Mouse (Mus musculus): ENCODE results near the gene Map2k2.
"Not testable (repeated sequence)": the region's sequence is repeated elsewhere in the genome, so short reads cannot be mapped to it uniquely, and the experiment has no call there.

Gene Map2k2

DNA sequence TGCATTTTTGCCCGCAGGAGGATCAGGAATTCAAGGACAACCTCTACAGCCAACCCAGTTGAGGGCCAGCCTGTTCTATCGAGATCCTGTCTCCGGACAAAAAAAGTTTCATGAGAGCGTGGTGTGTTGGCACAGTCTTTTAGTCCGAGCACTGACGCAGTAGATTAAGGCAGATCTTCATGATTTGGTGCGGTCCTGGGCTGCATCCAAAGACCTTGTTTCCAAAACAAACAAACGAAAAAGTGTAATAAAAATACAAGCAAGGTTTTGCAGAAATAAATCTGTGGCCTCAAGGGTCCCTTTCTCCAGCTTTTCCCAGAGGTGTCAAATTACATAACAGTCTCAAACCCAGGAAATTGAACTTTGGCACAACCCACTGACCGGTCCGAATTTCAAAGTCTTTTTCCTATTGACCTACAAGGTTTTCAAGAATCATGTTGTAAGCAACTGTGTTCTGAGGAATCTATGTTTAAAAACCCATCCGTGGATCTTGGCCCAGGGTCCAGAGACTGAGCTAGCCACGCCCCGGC is 70.3 kb downstream of the Map2k2 start:
- no peak for DNase-seq (ENCODE audit: low spot score)

DNA sequence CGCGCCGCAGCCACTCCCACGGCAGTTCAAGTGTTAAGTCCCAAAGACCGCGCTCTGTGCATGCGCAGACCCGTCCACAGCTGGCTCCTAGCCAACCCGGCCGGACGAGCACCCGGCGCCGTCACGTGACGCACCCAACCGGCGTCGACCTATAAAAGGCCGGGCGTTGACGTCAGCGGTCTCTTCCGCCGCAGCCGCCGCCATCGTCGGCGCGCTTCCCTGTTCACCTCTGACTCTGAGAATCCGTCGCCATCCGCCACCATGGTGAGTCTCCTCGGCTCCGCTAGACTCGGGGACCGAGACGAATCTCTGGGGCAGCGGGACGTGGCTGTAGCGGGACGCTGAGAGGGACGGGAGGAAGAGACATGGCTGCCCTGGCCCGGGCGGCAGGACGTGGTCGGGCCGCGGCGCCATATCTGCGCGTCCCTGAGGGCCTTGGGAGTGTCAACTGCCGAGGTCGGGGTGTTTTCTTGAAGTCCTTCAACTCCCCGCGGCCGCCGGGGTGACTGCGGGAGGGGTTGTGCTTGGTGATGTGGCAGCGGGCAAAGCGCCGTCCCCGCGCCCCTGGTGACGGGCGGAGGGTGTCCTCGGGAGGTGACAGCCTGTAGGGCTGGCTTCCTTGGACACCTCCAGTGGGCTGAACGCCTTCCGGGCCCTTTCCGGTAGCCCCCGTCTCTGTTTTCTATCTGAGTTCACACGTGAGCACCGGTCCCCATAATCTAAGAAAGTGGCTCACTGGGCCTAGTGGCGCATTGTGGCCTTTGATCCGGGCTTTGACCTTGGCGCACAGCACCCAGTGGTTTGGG is 71.0 kb downstream of the Map2k2 start, which contains the start of gene Eef2:
TSS of gene Eef2 (plus strand) at position 166 of the 806 bp plus-strand sequence.
- peak; percentile 97 for DNase-seq (ENCODE audit: low spot score)

DNA sequence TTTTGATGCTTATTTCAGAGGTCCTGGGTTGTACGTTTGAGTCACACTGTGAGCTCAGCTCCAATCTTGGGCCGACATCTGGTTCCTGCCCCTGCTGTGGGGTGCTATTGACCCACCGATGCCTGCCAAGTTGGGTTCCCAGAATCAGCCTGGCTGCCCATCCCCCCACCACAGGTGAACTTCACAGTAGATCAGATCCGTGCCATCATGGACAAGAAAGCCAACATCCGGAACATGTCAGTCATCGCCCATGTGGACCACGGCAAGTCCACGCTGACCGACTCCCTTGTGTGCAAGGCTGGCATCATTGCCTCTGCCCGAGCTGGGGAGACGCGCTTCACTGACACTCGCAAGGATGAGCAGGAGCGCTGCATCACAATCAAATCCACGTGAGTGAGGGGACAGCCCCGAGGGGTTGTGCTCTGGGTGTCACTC is 71.8 kb downstream of the Map2k2 start:
- DNase-seq (ENCODE audit: low spot score) = peak; percentile 53

DNA sequence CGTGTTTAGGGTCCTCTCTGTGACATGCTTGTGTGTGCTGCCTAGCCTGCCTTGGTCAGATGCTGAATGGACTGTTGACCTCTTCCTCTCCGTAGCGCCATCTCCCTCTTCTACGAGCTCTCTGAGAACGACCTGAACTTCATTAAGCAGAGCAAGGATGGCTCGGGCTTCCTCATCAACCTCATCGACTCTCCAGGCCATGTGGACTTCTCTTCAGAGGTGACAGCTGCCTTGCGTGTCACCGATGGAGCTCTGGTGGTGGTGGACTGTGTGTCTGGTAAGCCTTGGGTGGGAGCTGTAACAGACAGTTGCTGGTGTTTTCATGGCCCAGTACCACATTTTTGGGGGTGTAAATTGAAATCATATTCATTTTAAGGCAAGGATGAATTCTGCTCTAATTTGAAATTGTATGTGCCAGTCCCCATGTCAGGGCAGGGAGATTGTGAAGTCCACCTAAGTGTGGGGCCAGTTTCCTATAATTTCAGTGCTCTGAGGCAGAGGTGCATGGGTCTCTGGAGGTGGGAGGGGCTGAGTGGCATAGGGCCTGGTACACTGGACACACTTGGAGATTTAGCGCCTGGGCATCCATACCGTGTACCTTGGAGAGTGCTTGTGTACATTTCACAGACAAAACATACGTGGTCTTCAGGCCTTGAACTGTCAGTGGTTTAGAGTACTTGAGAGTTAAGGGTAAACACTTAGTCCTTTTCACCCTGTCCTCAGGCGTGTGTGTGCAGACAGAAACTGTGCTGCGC is 72.4 kb downstream of the Map2k2 start:
- DNase-seq (ENCODE audit: low spot score) = no peak

DNA sequence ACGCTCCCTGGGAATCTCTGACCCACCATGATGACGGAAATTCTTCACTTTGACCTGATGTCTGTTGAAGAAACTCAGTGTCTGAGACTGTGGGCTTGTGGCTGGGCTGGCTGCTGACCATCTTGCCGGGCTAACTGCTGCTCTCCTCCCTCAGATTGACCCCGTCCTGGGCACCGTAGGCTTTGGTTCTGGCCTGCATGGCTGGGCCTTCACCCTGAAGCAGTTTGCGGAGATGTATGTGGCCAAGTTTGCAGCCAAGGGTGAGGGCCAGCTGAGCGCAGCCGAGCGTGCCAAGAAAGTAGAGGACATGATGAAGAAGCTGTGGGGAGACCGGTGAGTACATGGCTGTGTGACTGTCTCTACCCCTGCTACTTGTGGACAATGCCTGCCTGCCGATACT is 73.2 kb downstream of the Map2k2 start:
- no peak for DNase-seq (ENCODE audit: low spot score)

DNA sequence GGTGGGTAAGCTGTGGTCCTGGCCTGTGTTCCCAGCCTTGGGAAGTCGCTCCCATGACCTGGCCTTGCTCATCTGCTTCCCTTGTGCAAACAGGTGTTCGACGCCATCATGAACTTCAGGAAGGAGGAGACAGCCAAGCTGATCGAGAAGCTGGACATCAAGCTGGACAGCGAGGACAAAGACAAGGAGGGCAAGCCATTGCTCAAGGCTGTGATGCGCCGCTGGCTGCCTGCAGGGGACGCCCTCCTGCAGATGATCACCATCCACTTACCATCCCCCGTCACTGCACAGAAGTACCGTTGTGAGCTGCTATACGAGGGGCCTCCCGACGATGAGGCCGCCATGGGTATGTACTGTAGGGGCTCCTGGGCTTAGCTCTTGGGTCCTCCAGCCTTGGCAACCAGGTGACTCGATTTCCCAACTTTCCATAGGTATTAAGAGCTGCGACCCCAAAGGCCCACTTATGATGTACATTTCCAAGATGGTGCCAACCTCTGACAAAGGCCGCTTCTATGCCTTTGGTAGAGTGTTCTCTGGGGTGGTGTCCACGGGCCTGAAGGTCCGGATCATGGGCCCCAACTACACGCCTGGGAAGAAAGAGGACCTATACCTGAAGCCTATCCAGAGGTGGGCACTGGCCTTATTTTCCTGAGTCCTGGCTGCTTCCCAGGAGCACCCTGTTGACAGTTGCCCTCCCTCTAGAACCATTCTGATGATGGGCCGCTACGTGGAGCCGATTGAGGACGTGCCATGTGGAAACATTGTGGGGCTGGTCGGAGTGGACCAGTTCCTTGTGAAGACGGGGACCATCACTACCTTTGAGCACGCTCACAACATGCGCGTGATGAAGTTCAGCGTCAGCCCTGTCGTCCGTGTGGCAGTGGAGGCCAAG is 74.0 kb downstream of the Map2k2 start:
- no peak for DNase-seq (ENCODE audit: low spot score)

DNA sequence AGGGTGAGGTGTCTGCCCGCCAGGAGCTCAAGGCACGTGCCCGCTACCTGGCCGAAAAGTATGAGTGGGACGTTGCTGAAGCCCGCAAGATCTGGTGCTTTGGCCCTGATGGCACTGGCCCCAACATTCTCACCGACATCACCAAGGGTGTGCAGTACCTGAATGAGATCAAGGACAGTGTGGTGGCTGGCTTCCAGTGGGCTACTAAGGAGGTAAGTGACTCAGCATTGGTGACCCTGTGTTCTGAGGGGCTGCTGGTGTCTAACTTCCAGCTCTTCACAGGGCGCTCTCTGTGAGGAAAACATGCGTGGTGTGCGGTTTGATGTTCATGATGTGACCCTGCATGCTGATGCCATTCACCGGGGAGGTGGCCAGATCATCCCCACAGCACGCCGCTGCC is 75.2 kb downstream of the Map2k2 start:
- DNase-seq (ENCODE audit: low spot score) = no peak

DNA sequence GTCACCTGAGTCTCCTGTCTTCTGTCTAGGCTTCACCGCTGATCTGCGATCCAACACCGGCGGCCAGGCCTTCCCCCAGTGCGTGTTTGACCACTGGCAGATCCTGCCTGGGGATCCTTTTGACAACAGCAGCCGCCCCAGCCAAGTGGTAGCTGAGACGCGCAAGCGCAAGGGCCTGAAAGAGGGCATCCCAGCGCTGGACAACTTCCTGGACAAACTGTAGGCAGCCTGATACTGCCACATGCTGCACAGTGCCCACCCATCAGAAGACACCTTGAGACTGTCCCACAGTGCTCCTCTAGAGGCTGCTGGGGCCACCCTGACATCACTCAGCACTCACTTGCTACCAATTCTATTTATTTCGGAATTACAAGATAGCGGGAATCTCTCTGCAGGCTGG is 76.1 kb downstream of the Map2k2 start:
- DNase-seq (ENCODE audit: low spot score) = not testable (repeated sequence)

DNA sequence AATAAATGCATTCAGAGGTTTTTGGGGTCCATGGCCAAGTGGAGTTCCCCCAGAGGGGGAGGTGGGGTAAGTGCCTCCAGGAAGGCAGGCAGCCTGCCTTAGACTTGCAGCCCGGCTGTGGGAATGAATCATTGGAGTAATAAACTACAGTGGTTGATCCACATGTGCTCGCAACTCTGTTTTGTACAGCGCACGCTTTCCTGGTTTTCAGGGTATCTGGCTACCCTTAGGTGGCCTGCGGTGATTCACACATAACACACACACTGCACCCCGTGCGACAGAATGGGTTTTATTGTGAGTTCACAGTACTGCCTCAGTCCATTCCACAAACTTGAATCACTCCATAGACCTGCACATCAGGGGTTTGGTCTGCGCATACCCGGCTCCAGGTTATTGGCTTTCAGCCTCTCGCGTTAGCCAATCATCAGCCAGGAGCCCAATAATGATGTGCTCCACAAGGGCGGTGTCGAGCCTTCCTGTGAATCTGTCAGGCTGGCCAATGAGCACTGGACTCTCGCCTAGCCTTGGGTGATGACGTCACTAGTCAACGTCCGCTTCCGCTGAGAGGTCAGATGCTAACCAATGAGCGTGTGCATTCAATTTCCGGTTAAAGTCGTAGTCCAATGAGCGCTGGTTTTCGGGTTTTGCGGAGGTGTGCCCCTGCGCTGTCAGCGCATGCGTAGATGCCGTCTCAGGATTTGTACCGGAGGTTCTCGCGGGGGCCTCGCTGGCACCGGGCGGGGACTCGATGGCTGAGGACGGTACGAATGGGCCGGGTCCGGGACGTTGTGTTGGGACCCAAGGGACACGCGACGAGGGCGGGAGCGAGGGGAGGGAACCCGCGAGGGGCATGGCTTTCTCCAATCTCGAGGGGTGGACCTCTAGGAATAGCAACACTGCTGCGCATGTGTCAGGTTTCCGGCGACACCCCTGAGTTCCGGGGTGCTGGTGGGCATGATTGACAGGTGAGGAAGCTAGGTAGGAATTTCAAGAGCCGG is 76.9 kb downstream of the Map2k2 start, which contains the start of gene Dapk3:
TSS of gene Dapk3 (plus strand) at position 670 of the 998 bp plus-strand sequence.
- DNase-seq (ENCODE audit: low spot score) = peak; percentile 99
